Mouse (Mus musculus) hindbrain, embryonic 16.5 days (tissue): ENCODE data around the gene Plxdc2. TPM values are rescaled to one million over a fixed set of nuclear protein-coding genes. Genes with fewer than 3 reads are reported as not detected.

Experiments used
- ATAC-seq: fragments of 200-750 bp; cut with Nextera tagmentation; 2 replicates; pipeline ENCODE4 v1.8.0; 2017; ENCODE audit warnings: moderate TSS enrichment, moderate library complexity
- H3K27ac ChIP-seq: fragments of 300-500 bp; sonication (generic); 2 replicates; pipeline ENCODE4 v1.5.1; 2014; ENCODE audit warnings: low read depth, mild to moderate bottlenecking, control low read depth, low read length, moderate library complexity
- H3K27me3 ChIP-seq: fragments of 300-500 bp; sonication (generic); replicated peaks from 2 replicates; pipeline ENCODE4 v1.6.1; 2014; ENCODE audit warnings: low read length; ENCODE audit not compliant: control insufficient read depth, insufficient read depth
- H3K36me3 ChIP-seq: fragments of 300-500 bp; sonication (generic); 2 replicates; pipeline ENCODE4 v1.6.1; 2014; ENCODE audit warnings: mild to moderate bottlenecking, low read length, moderate library complexity, mixed read lengths; ENCODE audit not compliant: control insufficient read depth, insufficient read depth
- H3K4me1 ChIP-seq: fragments of 300-500 bp; sonication (generic); 2 replicates; pipeline ENCODE4 v1.6.1; 2014; ENCODE audit warnings: low read depth, low read length; ENCODE audit not compliant: control insufficient read depth, insufficient read depth
- H3K4me2 ChIP-seq: fragments of 300-500 bp; sonication (generic); 2 replicates; pipeline ENCODE4 v1.6.1; 2014; ENCODE audit warnings: mild to moderate bottlenecking, low read length, control low read depth, moderate library complexity
- H3K4me3 ChIP-seq: fragments of 300-500 bp; sonication (generic); 2 replicates; pipeline ENCODE4 v1.5.1; 2014; ENCODE audit warnings: mild to moderate bottlenecking, low read length, control low read depth, moderate library complexity
- H3K9ac ChIP-seq: fragments of 300-500 bp; sonication (generic); 2 replicates; pipeline ENCODE4 v1.6.1; 2014; ENCODE audit warnings: low read depth, mild to moderate bottlenecking, control low read depth, low read length, moderate library complexity
- H3K9me3 ChIP-seq: fragments of 300-500 bp; sonication (generic); 2 replicates; pipeline ENCODE4 v1.6.1; 2014; ENCODE audit warnings: mild to moderate bottlenecking, low read length, moderate library complexity; ENCODE audit not compliant: control insufficient read depth
- WGBS: fragments of 180-500 bp; shearing (Covaris S2); extraction: QIAGEN DNeasy Blood & Tissue Kit; methylation state at CpG from one replicate; pipeline ENCODE4 v1.1.7; 2014; 5-methylcytosine and 5-hydroxymethylcytosine counted together
- polyA plus RNA-seq: library from polyadenylated mRNA; unstranded; fragments of >200 nt; fragmentation: Nextera tagmentation; extraction: Ambion mirVana; gene quantifications from 2 replicates; pipeline ENCODE4 v1.2.1, GENCODE M21; 2015

Gene Plxdc2
- polyA plus RNA-seq, 1 experiment from 2014 or later: 30.6 TPM

DNA sequence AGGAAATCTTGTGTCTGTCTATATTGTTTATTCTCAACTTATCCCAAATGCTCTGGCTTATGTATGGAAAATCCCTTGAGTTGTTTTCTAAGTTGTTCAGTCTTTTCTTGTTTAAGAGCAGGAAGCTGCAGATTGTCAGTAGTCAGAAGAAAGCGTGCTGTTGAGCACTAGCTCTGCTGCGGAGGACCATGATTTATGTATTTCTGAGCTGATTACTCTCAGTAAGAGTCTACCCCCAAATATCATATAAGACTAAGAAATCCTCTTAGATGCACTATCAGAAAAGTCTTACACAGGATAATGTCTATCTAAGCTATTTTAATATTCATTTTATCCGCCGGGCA is 95.5 kb downstream of the Plxdc2 start:
- no peak for ATAC-seq
- Histone ChIP-seq H3K27ac (no peak overlapping the region), H3K36me3 (no peaks in the 10 kb centered on the region), H3K4me3 (no peak overlapping the region), H3K4me1 (no peaks in the 10 kb centered on the region), H3K4me2 (no peak overlapping the region), H3K27me3 (no peaks in the 10 kb centered on the region), H3K9ac (no peak overlapping the region), H3K9me3 (0 out of 2 replicates have a peak, but pooled peaks cover 3% of the 10 kb centered on the region)
- 94% methylated on average over 4 of the region's 4 CpGs for WGBS

DNA sequence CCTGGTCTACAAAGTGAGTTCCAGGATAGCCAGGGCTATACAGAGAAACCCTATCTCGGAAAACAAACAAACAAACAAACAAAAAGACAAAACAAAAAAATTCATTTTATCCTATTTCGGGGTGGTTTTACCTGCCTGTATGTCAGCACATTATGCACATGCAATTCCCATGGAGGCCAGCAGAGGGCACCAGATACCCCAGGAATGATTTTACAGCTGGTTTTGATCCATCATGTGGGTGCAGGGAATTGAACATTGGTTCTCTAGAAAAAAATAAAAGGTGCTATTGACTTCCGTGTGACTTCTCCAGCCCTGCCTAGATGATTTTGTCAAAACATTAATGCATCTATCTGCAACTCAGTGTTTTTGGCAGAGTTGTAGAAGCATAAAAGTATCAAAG is 96.0 kb downstream of the Plxdc2 start:
- WGBS: 96% methylated on average over 3 of the region's 3 CpGs
- H3K27me3 ChIP-seq: no peaks in the 10 kb centered on the region
- H3K9me3 ChIP-seq: 0 out of 2 replicates have a peak, but pooled peaks cover 3% of the 10 kb centered on the region
- no peak overlapping the region for H3K4me3 ChIP-seq
- no peak overlapping the region for H3K27ac ChIP-seq
- no peak for ATAC-seq
- H3K4me2 ChIP-seq: no peak overlapping the region
- H3K9ac ChIP-seq: no peak overlapping the region
- H3K36me3 ChIP-seq: no peaks in the 10 kb centered on the region
- no peaks in the 10 kb centered on the region for H3K4me1 ChIP-seq

DNA sequence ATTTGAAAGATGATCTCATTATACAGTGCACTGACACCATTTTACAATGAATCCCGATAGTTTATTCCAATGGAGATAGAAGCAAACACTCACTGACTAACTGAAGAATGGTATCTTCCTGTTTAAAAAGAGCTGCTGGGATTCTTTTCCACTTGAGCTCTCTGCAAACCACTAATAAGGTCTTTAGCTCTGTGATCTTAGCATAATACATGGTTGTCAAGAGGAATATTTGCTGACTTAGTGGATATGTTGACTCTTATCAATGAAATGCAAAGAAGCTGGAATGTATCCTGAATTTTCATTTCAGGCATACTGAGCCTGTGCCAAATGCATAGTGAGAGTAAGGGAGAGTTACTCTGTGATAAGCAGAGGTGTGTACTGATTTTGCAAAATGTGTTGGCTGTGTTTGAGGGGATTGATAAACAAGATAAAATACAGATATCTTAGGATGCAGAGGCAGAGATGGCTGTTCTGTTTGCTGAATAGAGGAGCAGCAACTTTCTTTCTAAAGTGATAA is 100.2 kb downstream of the Plxdc2 start:
- Histone ChIP-seq H3K36me3 (no peaks in the 10 kb centered on the region), H3K9me3 (0 out of 2 replicates have a peak, but pooled peaks cover 3% of the 10 kb centered on the region), H3K27ac (no peak overlapping the region), H3K4me2 (no peak overlapping the region), H3K4me1 (no peaks in the 10 kb centered on the region), H3K27me3 (no peaks in the 10 kb centered on the region), H3K4me3 (no peak overlapping the region), H3K9ac (no peak overlapping the region)
- ATAC-seq: no peak
- WGBS: 79% methylated on average over 1 of the region's 1 CpGs

DNA sequence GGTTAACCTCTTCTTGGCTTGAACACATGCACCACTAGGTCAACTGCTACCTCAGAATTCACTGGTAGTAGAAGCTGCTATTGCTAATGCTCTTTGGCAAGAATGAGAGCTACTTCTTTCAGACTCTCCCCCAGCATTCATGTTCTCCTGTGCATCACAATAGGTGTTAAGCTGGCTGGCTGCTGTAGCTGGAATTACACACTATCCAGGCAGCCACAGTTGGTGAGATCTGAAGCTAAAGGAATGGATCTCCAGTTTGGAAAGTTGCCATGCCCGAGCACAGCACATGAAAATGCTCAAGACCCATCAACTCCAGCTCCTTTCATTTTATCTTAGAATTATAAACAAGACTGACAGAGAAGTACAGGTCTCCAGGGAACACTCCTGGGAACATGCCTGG is 103.4 kb downstream of the Plxdc2 start:
- Histone ChIP-seq H3K9ac (no peak overlapping the region), H3K36me3 (no peaks in the 10 kb centered on the region), H3K4me2 (no peak overlapping the region), H3K27ac (no peak overlapping the region), H3K4me3 (no peak overlapping the region), H3K9me3 (no peaks in the 10 kb centered on the region), H3K27me3 (no peaks in the 10 kb centered on the region), H3K4me1 (no peaks in the 10 kb centered on the region)
- 0 out of 2 replicates have a peak, but pooled peaks have one; percentile 50 for ATAC-seq
- 65% methylated on average over 1 of the region's 1 CpGs for WGBS

DNA sequence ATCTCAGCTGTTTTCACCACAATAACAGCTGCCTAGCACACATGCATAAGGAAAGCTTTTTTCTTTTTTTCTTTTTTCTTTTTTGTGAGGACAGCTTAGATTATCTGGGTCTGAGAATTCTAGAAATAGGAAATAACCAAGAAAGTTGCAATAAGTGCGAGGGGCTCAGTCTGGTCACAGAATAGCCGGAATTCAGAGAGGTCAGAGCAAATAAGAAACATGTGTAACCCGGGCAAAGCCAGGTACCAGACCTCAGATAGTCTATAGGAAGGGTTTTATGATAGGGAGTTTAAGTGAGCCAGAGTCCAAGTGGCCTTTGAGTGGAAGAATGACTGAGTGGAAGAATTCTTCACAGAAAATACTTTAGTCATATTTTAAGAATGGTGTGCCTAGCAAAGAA is 114.0 kb downstream of the Plxdc2 start:
- Histone ChIP-seq H3K27me3 (no peaks in the 10 kb centered on the region), H3K36me3 (no peaks in the 10 kb centered on the region), H3K9ac (no peak overlapping the region), H3K4me2 (no peak overlapping the region), H3K27ac (no peak overlapping the region), H3K4me3 (no peak overlapping the region), H3K9me3 (no peaks in the 10 kb centered on the region), H3K4me1 (no peaks in the 10 kb centered on the region)
- ATAC-seq: no peak
- 85% methylated on average over 3 of the region's 3 CpGs for WGBS

DNA sequence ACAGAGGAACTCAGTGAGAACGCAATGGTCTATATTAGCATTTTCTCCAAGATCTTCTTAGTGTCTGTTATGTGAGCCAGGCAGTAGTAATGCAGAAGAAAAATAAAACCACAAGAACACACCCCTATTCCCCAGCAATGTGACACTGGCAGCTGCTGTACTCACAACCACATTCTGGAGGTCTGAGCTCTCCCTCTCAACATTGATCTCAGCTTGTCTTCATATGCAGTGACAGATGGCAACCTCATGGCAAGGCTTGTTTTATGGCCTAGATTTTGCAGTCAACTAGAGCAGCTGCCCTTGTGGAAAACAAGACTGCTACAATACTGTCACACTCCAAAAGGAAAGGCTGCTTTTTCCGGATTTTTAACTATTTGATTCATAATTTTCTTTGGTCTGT is 127.8 kb downstream of the Plxdc2 start:
- Histone ChIP-seq H3K27ac (no peak overlapping the region), H3K4me3 (no peak overlapping the region), H3K9me3 (no peaks in the 10 kb centered on the region), H3K4me2 (no peak overlapping the region), H3K36me3 (no peaks in the 10 kb centered on the region), H3K27me3 (no peaks in the 10 kb centered on the region), H3K9ac (no peak overlapping the region), H3K4me1 (no peaks in the 10 kb centered on the region)
- WGBS: 88% methylated on average over 2 of the region's 2 CpGs
- ATAC-seq: peak; percentile 64

DNA sequence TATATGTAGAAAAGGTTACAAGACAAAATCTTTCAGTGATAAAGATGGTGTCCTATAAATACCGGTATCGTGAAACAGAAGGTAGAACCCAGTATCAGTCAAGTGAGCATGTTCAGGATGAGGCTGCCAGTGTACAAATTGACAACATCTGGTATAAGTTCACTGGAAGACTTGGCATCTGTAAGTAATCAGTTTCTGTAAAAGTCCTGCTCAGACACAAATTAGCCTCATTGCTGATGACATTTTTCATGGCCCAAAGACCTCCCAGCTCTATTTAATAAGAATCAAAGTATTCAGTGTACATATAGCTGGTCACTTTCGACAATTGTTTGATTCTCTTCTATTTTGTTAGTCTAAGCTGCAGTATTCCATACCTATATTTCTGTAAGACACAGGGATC is 129.9 kb downstream of the Plxdc2 start:
- no peak overlapping the region for H3K27ac ChIP-seq
- 87% methylated on average over 3 of the region's 3 CpGs for WGBS
- no peaks in the 10 kb centered on the region for H3K9me3 ChIP-seq
- H3K4me2 ChIP-seq: no peak overlapping the region
- H3K9ac ChIP-seq: no peak overlapping the region
- H3K4me1 ChIP-seq: no peaks in the 10 kb centered on the region
- H3K36me3 ChIP-seq: no peaks in the 10 kb centered on the region
- H3K27me3 ChIP-seq: no peaks in the 10 kb centered on the region
- no peak for ATAC-seq
- H3K4me3 ChIP-seq: no peak overlapping the region

DNA sequence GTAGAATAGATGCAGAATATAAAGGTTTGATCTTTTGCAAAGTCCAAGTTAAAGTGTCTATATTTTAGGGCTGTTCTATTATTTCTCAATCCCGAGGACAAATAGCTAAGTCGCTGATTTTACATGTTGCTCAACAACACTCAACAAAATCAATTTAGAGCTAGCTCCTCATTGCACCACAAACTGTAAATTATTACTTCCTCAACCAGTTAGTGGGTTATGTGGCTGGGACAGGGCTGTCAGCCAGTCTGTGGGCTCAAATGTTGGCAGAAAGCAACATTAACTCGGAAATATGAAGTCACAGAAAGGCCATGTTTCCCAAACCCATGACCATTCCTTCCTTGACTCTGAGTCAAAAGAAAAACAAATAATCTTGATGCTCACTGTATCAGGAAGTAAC is 135.1 kb downstream of the Plxdc2 start:
- ATAC-seq: no peak
- Histone ChIP-seq H3K4me2 (no peak overlapping the region), H3K4me3 (no peak overlapping the region), H3K27me3 (no peaks in the 10 kb centered on the region), H3K9me3 (no peaks in the 10 kb centered on the region), H3K4me1 (no peaks in the 10 kb centered on the region), H3K9ac (no peak overlapping the region), H3K36me3 (no peaks in the 10 kb centered on the region), H3K27ac (no peak overlapping the region)
- WGBS: 74% methylated on average over 3 of the region's 3 CpGs

DNA sequence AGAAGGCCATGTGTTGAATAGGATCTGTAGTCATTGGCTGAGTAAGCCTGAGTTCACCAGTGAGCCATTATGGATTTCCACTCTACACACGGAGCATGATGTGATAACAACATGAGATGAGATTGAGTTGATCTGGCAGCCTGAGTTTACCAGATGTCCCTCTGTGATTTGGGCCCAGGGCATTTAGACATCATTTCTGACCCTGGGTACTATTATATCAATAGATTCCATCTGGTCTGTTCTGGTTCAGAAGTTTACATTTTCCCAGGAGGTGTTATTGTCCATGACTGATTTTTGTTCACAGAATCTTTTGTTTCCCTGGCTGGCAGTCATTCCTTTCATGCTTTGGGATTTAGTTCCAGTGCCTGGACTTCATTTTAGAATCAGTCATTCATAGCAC is 146.7 kb downstream of the Plxdc2 start:
- Histone ChIP-seq H3K4me1 (no peaks in the 10 kb centered on the region), H3K4me2 (no peak overlapping the region), H3K4me3 (no peak overlapping the region), H3K9me3 (no peaks in the 10 kb centered on the region), H3K9ac (no peak overlapping the region), H3K27ac (no peak overlapping the region), H3K27me3 (no peaks in the 10 kb centered on the region), H3K36me3 (no peaks in the 10 kb centered on the region)
- peak; percentile 69; the same call in 1 of the 2 replicates for ATAC-seq
- 0% methylated on average over 1 of the region's 1 CpGs for WGBS
